Mouse (Mus musculus) gastrocnemius, adult 2 months (tissue): Measurements from ENCODE around the gene Cdkal1. TPM values are rescaled to one million over a fixed set of nuclear protein-coding genes. Genes with fewer than 3 reads are reported as not detected.

Source experiments
- DNase-seq: peaks from one replicate; pipeline ENCODE4 v3.0.0; 2022
- H3K27ac ChIP-seq: fragments of 200-600 bp; 2 replicates; pipeline ENCODE4 v1.8.1; 2022; ENCODE audit warnings: mild to moderate bottlenecking
- H3K4me3 ChIP-seq: fragments of 200-600 bp; 2 replicates; pipeline ENCODE4 v1.8.1; 2022; ENCODE audit warnings: mild to moderate bottlenecking, moderate library complexity
- CTCF ChIP-seq: fragments of 200-600 bp; IDR thresholded peaks from 2 replicates; pipeline ENCODE4 v1.8.1; 2022; ENCODE audit warnings: antibody characterized with exemption, mild to moderate bottlenecking, moderate library complexity
- intact Hi-C: fragments of 180-260 bp; cut with DNase I; formaldehyde crosslinking; loops from one replicate; pipeline ENCODE4 v1.15.1; 2025
- total RNA-seq, 2 experiments: library from RNA; stranded (reverse); gene quantifications; 2 replicates each; pipeline ENCODE4 v1.2.3; 2021

The Cdkal1 gene
- total RNA-seq, 2 experiments from 2014 or later: 35.4 to 35.5 TPM

- no peak for TF ChIP-seq CTCF
- H3K27ac ChIP-seq: no peak overlapping the region
- H3K4me3 ChIP-seq: no peak overlapping the region
- DNase-seq: no peak
- intact Hi-C loops: no loop called here
These were observed 48.6 kb downstream of the Cdkal1 start for GRCm38 (mm10) chr13:29806871-29807270.

- no peak for TF ChIP-seq CTCF
- Histone ChIP-seq H3K27ac (no peak overlapping the region), H3K4me3 (no peak overlapping the region)
- no peak for DNase-seq
- intact Hi-C loops: no loop called here
These were observed 50.2 kb downstream of the Cdkal1 start for GRCm38 (mm10) chr13:29805296-29805695.

GRCm38 (mm10) chr13:29804034-29804433 is 51.4 kb downstream of the Cdkal1 start:
- no peak for DNase-seq
- Histone ChIP-seq H3K27ac (no peak overlapping the region), H3K4me3 (no peak overlapping the region)
- no peak for TF ChIP-seq CTCF
- intact Hi-C loops: no loop called here

- TF ChIP-seq CTCF: no peak
- intact Hi-C loops: no loop called here
- Histone ChIP-seq H3K4me3 (no peak overlapping the region), H3K27ac (no peak overlapping the region)
- no peak for DNase-seq
These were observed 52.8 kb downstream of the Cdkal1 start for GRCm38 (mm10) chr13:29802699-29803098.

GRCm38 (mm10) chr13:29800078-29800477 is 55.4 kb downstream of the Cdkal1 start:
- no peak overlapping the region for H3K4me3 ChIP-seq
- no peak overlapping the region for H3K27ac ChIP-seq
- intact Hi-C loops: no loop called here
- no peak for TF ChIP-seq CTCF
- no peak for DNase-seq

GRCm38 (mm10) chr13:29792112-29792511 is 63.4 kb downstream of the Cdkal1 start:
- no peak for TF ChIP-seq CTCF
- intact Hi-C loops: loop anchor here (10.0 kb wide), 1 partner anchor 157 kb away; no protein-coding TSS in a partner anchor
- DNase-seq: no peak
- Histone ChIP-seq H3K27ac (no peak overlapping the region), H3K4me3 (no peak overlapping the region)

GRCm38 (mm10) chr13:29791439-29791838 is 64.0 kb downstream of the Cdkal1 start:
- no peak overlapping the region for H3K4me3 ChIP-seq
- intact Hi-C loops: loop anchor here (10.0 kb wide), 1 partner anchor 157 kb away; no protein-coding TSS in a partner anchor
- DNase-seq: no peak
- TF ChIP-seq CTCF: no peak
- no peak overlapping the region for H3K27ac ChIP-seq

- intact Hi-C loops: no loop called here
- Histone ChIP-seq H3K27ac (no peak overlapping the region), H3K4me3 (no peak overlapping the region)
- TF ChIP-seq CTCF: no peak
- no peak for DNase-seq
These were observed 68.5 kb downstream of the Cdkal1 start for GRCm38 (mm10) chr13:29786984-29787383.

GRCm38 (mm10) chr13:29784894-29785293 is 70.6 kb downstream of the Cdkal1 start:
- Histone ChIP-seq H3K4me3 (no peak overlapping the region), H3K27ac (no peak overlapping the region)
- no peak for TF ChIP-seq CTCF
- intact Hi-C loops: no loop called here
- no peak for DNase-seq

- H3K27ac ChIP-seq: no peak overlapping the region
- intact Hi-C loops: no loop called here
- no peak for DNase-seq
- H3K4me3 ChIP-seq: no peak overlapping the region
- no peak for TF ChIP-seq CTCF
These were observed 74.1 kb downstream of the Cdkal1 start for GRCm38 (mm10) chr13:29781332-29781731.

- peak; percentile 56 for DNase-seq
- intact Hi-C loops: no loop called here
- Histone ChIP-seq H3K4me3 (no peak overlapping the region), H3K27ac (no peak overlapping the region)
- TF ChIP-seq CTCF: no peak
These were observed 74.8 kb downstream of the Cdkal1 start for GRCm38 (mm10) chr13:29780713-29781112.

GRCm38 (mm10) chr13:29779519-29779918 is 76.0 kb downstream of the Cdkal1 start:
- DNase-seq: no peak
- intact Hi-C loops: no loop called here
- Histone ChIP-seq H3K27ac (no peak overlapping the region), H3K4me3 (no peak overlapping the region)
- TF ChIP-seq CTCF: no peak

- Histone ChIP-seq H3K4me3 (no peak overlapping the region), H3K27ac (no peak overlapping the region)
- DNase-seq: no peak
- intact Hi-C loops: no loop called here
- no peak for TF ChIP-seq CTCF
These were observed 76.4 kb downstream of the Cdkal1 start for GRCm38 (mm10) chr13:29779116-29779515.

GRCm38 (mm10) chr13:29778124-29778523 is 77.3 kb downstream of the Cdkal1 start:
- H3K27ac ChIP-seq: no peak overlapping the region
- no peak for DNase-seq
- H3K4me3 ChIP-seq: no peak overlapping the region
- TF ChIP-seq CTCF: no peak
- intact Hi-C loops: no loop called here

GRCm38 (mm10) chr13:29777225-29777624 is 78.2 kb downstream of the Cdkal1 start:
- H3K4me3 ChIP-seq: no peak overlapping the region
- no peak for DNase-seq
- intact Hi-C loops: no loop called here
- no peak for TF ChIP-seq CTCF
- no peak overlapping the region for H3K27ac ChIP-seq
